Mouse (Mus musculus) heart, adult 2 months (tissue): ENCODE measurements at regions not wholly inside any gene's neighbourhood (a gene's known extent, or its start where the extent isn't known, plus 50 kb on each side); places are given as distances from the start of the nearest gene placed in this dataset.

ENCODE experiments used
- CTCF ChIP-seq: fragments of 200-600 bp; IDR thresholded peaks from 2 replicates; pipeline ENCODE4 v1.8.1; 2022; ENCODE audit warnings: antibody characterized with exemption, mild to moderate bottlenecking, moderate library complexity
- EP300 ChIP-seq: fragments of 200-500 bp; IDR thresholded peaks from 2 replicates; pipeline ENCODE4 v1.6.1; 2011; ENCODE audit warnings: low read depth, low read length, control low read depth; ENCODE audit not compliant: insufficient read depth
- POLR2A ChIP-seq: fragments of 200-500 bp; IDR thresholded peaks from 2 replicates; pipeline ENCODE4 v1.6.1; 2011; ENCODE audit warnings: mild to moderate bottlenecking, low read depth, low read length, control low read depth; ENCODE audit not compliant: insufficient read depth

DNA sequence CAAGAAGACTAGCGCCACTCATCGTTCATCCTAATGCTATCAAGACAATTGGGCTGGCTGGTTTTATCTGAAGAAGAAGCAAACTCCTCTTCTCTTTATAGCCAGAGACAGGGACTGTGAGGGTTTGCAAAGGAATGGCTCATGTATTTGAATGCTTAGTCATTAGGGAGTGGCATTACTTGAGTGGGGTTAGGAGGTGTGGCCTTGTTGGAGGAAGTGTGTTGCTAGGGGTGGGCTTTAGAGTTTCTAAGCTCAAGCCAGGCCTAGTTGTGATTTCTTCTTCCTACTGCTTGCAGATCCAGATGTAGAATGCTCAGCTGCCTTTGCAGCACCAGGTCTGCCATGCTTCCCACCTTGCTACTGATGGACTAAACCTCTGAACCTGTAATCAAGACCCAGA lies 169.4 kb upstream of the Masp1 start:
- no peak for TF ChIP-seq CTCF
- TF ChIP-seq POLR2A, result no peak
- TF ChIP-seq EP300, result no peak
